Mouse (Mus musculus): ENCODE results near the gene Igsf23.
A peak's percentile ranks its signal among the peaks of the same experiment; 100 is the strongest.
"Not testable (repeated sequence)": the region's sequence is repeated elsewhere in the genome, so short reads cannot be mapped to it uniquely, and the experiment has no call there.

Igsf23 gene

DNA sequence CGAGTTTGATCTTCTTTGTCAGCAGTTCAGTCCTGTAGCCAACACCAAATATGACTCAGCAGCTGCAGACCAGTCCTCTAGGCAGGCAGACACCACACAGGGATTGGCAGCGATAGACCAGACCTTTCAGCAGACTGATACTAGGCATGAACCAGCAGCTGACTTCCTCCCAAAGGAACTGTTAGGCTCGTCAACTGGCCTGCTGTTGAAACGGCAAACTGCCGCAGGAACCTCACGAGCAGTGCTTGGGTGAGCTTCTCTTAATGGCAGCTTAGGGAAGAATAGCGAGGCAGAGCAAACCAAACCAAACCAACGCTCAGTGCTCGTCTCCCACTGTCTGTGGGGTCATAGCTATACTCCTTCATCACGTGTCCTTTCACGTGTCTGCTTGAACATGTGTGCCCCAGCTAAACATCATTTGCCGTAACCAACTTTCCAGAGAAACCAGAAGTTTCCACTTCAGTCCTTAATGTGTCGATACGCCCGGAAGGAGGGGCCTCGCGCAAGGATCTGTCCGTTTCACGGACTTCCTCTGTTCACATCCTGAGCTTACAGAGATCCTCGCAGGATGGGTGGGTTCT is 15.3 kb downstream of the Igsf23 start:
- DNase-seq (ENCODE audit: low read depth, low spot score), result no peak

DNA sequence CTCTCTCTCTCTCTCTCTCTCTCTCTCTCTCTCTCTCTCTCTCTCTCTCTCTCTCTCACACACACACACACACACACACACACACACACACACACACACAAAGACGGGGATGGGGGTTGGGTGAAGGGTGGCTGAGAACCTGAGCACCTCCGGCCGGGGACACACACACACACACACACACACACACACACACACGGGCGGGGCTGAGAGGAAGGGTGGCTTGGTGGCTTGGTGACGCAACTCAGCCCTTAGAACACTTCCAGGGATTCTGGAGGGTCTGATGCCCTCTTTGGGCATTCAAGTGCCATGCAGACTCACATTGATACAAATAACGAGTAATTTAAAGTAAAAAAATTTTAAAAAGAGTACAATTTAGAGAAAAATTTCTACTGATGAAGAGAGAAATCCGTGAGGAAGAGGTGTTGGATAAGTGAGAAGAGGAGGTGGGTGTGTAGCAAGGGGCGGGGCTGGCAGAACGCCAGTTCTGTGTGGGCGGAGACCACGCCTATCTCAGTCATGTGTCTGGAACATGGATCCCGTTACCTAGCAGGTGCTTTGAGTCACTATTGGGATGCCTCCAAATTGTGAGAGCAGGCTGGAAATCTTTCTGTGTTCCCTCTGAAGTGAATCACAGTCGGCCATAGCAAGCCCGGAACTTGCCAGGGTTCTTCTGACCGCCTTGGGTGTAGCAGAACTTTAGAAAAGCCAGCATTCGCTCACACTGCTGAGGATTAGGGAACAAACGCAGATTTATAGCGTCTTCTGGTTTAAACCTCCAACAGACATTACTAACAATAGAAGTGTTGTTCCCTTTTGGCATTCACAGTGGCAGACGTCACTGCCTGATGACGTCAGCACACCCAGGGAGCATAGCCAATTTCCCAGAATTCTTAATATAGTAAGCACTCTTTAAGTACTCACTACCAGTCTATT is 17.4 kb downstream of the Igsf23 start:
- DNase-seq (ENCODE audit: low read depth, low spot score), result no peak

DNA sequence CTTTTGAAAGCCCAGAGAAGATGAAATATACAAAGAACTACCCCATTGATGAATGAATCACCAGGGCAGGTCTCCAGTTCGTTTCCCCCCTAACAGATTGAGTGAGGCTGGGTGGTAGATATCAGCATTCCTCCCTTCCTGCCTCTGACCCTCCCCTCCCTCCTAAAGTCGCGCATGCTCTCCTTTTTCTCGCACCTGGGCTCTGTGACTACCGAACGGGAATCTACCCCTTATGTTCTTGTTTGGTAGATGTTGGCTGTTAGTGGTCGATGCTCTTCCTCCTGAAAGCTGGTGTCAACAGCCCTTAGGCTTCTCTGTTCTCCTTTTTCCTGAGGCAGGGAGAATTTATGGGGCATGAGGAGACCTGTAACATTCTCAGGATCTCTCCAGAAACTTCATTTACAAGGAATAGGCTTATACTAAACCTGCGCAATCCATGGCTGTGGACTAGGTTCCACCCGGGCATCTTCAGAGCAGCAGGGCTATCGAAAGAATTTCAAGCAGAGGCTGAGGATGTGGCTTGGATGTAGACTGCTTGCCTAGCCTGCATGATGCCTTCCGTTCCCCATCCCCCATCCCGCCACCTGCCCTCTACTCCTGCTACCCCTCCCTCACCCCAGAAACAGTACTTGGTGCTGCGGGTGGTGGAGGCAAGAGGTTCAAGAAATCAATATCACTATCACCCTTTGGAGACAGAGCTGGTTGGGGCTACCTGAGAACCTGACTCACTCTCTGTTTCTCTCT is 18.3 kb downstream of the Igsf23 start:
- DNase-seq (ENCODE audit: low read depth, low spot score), result no peak

DNA sequence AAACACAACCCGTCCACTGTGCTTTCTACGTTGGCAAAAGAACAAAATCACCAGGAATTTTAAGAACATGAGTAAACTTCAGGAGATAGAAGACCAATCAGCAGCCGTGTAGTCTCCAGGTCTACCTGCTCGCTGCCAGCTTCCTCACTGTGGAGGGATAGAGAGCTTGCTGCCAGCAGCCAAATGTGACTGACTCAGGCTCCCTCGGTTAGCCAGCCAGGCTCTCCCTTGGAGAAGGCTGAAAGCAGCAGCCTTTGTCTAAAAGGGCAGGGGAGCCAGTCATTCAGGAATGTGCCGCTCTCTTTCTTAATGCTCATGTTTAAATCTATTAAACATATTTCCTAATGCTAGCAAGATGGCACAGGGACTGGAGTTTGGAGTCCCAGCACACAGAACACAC is 20.1 kb downstream of the Igsf23 start:
- DNase-seq (ENCODE audit: low read depth, low spot score), result not testable (repeated sequence)

DNA sequence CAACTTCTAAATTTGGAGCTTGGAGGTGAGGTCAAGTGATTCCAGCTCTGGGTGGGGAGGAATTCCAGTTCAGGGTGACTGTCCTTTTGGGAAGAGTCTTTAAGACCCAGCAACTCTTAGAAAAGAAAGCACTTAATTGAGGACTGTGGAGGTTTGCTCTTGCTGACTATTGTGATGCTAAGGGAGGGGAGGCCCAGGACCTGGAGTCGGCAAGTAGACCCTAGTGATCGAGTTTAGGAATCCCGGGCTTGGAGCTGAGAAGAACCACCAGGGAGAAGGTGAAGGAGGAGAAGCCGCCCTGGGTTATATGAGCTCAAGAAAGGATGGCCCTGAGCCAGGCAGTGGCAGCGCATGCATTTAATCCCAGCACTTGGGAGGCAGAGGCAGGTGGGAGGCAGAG is 22.1 kb downstream of the Igsf23 start:
- DNase-seq (ENCODE audit: low read depth, low spot score), result no peak

DNA sequence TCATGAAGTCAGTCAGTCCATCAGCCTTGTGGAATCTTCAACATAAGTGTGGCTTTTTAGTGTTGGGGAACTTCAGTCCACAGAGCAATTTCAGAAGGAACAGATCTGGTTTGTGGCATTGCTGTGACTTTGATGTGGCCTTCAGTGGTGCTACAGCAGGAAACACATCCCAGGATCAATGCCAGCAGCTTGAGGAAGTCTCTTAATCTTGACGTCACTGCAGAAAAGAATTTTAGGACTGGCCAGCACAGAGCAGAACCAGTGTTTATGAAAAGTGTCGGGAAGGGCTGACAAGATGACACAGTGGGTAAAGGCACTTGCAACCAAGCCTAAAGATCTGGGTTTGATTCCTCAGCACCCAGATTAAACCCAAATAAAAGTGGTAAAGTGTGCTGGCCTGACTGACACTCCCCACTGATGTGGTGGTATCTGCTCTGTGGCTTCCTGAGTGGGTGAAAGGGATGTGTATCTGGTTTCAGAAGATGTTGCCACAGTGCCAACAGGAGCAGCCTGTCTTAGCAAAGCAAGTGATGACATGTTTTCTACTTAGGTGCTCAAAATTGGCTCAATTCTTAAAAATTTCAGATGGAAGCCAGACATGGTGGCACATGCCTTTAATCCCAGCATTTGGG is 23.6 kb downstream of the Igsf23 start:
- no peak for DNase-seq (ENCODE audit: low read depth, low spot score)

DNA sequence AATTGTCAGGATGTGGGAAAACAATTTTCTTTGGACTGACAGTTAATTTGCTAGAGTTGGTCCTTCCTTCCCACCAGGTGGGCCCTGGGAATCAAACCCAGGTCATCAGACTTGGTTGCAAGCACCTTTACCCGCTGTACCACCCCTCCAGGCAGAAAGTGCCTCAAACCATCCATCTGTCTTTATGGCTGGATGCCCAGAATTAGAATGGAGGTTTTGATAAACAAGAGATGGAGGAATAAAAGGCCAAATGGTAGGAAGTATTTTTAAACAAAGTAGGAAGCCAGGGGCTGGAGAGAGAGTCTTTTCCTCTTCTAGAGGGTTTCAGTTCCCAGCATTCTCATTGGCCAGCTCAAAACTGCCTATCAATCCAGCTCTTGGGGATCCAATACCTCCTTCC is 25.2 kb downstream of the Igsf23 start:
- DNase-seq (ENCODE audit: low read depth, low spot score), result no peak

DNA sequence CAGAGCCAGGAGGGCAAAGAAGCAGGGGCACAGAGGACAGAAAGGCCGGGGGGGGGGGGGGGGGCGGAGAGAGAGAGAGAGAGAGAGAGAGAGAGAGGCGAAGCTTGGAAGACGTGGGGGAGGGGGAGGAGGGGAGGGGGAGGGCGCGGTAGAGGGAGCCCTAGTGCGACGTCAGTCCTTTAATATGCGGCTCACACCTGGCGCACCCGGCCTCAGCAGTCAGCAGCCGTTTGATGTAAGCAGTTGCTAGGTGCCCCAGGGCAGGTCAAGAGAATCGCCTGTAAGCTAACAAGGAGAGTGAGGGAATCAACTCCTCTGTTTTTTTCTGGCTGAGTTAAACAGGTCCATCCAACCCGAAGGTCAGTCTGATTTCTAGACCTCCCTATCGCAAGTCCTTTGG is 26.8 kb downstream of the Igsf23 start:
- no peak for DNase-seq (ENCODE audit: low read depth, low spot score)

DNA sequence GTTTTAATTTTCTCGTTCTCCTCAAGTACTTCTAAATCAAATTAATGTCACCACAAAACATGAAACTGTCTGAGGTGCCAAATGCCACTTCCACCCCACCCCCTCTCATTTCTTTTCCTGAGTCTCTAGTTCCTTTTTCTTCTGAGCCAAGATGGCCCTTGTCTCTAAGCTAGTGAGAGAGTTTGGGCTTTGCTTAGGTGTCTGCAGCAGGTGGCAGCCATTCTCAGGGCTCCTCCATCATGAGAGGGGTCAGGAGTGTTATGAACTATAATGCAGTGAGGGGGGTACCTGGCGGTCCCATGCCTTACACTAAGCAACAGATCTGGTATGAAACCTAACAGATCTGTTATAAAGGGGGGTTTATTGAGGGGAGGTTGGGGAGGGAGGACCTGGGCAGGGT is 27.2 kb downstream of the Igsf23 start:
- no peak for DNase-seq (ENCODE audit: low read depth, low spot score)

DNA sequence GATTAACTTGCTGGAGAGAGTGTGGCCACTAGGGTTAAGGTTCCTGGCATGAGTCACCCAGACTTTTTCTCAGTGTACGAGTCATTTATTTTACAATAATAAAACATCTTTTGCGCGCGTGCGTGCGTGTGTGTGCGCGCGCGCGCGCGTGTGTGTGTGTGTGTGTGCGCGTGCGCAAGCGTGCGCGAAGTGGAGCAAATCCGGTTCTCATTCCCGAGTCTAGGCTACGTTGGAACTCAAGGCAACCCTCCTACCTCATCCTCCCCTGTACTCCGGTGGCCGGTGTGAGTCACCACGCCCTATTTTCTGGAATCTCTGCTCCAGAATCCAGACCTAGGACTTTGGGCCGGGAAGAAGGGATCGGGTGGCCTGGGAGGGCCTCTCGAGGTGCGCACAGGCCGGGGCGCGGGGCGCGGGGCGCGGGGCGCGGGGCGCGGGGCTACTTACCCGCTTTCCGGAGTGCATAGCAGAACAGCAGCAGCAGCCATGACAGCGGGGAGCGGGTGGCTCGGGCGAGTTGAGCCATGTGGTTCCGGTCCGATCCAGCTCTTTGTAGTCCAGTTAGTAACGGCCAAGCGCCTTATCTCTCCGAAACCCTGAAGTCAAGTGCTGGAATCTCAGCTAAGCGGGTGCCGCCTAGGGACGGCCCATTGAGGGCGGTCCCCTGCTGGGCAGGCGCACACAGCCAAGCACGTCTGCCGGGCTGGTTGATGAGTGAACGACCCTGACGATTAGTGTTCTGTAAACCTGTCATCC is 29.9 kb downstream of the Igsf23 start, which contains the start of gene Pvr:
Gene Pvr (minus strand): TSS at position 655 of the 756 bp plus-strand sequence.
- peak; percentile 51 for DNase-seq (ENCODE audit: low read depth, low spot score)

DNA sequence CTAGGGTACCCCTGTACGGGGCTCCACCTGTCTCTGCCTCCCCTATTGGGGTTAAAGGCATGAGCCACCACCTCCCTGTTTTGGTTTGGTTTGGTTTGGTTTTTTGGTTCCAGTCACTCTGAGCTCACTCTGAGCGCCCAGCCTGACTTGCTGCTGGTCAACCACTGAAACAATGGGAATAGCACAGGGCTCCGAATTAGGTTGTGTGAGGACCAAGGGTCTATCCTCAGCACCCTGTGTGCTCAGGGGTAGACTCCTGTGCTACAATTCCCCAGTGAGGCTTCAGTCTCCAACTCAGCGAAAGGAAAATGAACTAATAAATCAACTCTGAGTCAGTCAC is 30.4 kb downstream of the Igsf23 start:
- DNase-seq (ENCODE audit: low read depth, low spot score), result no peak

DNA sequence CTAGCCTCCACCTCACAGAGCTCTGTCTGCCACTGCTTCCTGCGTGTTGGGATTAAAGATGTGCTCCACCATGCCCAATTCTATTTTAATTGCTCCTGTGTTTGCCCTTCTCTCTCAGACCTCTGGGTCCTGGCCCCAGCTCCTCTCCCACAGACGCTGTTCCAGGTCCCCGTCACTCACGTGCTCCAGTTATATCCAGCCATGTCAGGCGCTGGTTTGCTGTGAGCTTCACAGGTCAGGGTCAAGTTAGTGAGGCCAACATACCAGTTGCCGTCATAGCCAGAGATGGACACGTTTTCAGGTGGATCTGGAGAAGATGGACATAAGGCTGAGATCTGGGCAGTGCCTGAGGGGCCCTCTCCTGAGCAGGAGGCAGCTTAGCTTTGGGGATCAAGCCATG is 36.0 kb downstream of the Igsf23 start:
- no peak for DNase-seq (ENCODE audit: low read depth, low spot score)

DNA sequence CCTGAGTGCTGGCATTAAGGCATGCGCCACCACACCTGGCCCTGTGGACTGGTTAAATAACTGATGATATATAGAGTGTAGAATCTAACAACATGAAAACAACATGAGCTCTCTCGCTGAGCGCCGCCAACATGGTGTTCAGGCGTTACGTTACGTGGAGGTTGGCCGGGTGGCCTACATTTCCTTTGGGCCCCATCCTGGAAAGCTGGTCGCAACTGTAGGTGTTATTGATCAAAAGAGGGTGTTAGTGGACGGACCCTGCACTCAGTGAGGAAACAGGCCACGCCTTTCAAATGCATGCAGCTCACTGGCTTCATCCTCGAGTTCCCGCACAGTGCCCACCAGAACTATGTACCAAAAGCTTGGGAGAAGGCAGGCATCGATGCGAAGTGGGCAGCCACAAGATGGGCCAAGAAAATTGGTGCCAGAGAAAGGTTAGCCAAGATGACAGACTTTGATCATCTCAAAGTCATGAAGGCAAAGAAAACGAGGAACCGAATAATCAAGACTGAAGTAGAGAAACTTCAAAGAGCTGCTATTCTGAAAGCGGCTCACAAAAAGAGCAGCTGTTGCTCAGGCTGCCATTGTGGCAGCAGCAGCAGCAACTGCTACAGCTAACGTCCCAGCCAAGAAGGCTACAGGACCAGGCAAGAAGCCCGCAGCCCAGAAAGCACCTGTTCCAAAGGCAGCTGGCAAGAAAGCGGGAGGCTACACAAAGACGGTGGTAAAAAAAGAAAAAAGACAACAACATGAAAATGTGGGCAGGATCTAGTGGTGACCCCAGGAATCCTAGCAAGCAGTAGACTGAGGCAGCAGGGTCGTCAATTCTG is 38.6 kb downstream of the Igsf23 start:
- no peak for DNase-seq (ENCODE audit: low read depth, low spot score)

DNA sequence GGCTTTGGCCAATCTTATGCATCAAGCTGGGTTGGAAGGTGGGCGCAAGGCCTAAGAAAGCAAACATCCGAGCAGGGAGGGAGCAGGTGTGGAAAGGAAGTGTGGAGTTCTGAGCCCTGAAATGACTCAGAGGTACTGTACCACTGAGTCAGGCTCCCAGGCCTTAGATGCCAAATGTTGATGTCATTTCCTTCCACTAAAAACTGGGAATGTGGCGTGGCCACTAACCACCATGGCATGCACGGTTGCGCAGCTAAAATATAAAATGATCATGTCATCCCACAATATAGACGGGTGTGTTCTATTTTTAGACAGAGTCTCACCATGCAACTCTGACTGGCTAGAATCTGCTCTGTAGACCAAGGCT is 39.3 kb downstream of the Igsf23 start:
- no peak for DNase-seq (ENCODE audit: low read depth, low spot score)

DNA sequence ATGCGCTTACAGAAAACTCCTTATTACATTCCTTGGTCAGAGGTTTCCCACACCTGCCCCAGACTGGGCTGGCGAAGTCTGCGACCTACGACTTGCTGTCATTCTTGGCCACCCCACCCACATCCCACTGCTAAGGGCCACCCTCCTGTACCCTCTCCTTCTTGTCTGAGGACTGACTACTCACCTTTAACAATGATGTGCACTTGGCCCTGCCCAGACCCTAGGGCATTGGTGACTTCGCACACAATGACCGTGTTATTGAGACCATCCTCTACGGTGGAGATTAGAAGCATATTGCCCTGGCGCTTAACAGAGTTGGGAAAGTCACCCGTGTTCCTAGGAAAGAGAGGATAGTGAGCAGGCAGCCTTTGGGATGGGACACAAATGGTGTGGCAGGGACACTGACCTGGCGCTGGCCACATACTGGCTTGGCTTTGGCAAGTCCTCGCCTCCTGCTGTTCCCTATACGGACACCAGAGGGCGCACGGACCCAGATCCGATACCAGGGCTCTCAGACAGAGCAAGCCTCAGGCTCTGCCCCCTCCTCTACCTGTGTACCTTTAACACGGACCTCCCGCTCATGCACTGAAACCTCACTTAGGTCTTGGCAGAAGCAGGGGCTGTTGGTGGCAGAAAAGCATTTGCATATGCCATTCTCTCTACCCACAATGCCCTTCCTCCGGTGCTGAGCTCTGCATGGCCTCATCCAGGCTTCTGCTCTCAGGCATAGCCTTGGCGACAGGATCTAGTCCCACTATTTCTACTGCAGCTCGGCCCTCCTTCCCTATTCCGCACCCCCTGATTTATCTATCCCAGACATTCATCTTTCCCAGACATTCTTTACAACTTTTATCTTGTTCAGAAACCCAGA is 39.9 kb downstream of the Igsf23 start:
- peak; percentile 42 for DNase-seq (ENCODE audit: low read depth, low spot score)

DNA sequence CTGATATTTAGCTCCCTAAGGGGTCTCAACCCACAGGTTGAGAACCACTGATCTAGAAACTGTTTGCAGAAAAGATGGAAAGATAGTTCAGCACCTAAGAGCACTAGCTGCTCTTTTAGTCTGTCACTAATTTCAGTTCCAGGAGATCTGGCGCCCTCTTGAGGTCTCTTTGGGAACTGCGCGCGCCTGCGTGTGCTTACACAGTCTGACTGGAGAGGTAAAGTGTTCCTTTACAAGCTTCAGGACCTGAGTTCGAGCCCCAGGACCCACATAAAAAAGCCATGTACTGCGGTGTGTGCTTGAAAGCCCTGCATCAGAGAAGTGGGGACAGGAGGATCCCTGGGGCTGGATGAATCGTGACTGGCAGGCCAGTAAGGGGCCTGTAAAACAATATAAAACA is 60.7 kb downstream of the Igsf23 start:
- no peak for DNase-seq (ENCODE audit: low read depth, low spot score)

DNA sequence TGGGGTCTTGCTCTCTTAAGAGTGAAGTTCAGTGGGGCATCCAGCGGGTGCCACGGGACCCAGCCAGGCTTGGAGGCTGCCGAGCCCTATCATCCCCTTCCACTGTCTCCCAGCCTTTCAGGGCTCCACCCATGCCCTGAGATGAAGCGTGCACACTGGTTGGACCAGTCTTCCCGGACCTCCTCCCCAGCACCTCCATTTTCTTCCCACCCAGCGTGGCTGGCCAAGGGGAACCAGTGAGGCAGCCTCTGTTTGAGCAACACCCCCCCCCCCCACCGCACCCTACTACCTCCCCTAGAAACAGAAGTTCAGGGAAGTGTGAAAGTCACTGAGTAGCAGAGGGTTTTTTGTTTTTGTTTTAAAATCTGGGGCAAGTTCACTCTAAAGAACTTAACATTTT is 62.7 kb downstream of the Igsf23 start, which contains the start of gene Ceacam19:
Gene Ceacam19 (minus strand): TSS at position 117 of the 400 bp plus-strand sequence.
- DNase-seq (ENCODE audit: low read depth, low spot score), result no peak

Measured in retina, adult 2 months (tissue).